Mouse (Mus musculus) bone marrow, adult 2 months (tissue): ENCODE results near the gene Ubp1.

Source experiments
- CTCF ChIP-seq: fragments of 200-500 bp; IDR thresholded peaks from 2 replicates; pipeline ENCODE4 v1.5.1; 2011; ENCODE audit warnings: low read length, control low read depth; ENCODE audit not compliant: control insufficient read depth, insufficient read depth
- POLR2A ChIP-seq: fragments of 200-500 bp; IDR thresholded peaks from 2 replicates; pipeline ENCODE4 v1.6.1; 2011; ENCODE audit warnings: low read depth, mild to moderate bottlenecking, control low read depth, low read length, borderline replicate concordance; ENCODE audit not compliant: control insufficient read depth

DNA sequence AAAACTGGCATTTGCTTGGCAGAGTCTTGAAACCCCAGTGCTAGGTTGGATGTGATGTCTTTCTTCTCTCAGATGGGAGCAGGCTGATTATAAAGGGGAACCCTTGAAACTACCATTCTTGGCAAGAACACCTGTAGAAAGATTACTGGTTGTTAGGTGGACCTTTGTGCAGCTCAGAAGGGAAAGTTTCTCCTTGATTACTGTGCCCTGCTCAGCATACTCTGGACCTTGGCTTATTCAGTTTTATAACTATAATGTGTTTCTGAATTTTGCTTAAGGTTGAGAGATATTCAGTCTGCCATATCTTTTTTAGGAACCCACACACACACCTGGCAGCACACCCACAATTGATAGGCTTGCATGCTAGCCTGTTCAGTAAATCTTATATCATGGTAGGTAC is 33.0 kb downstream of the Ubp1 start:
- TF ChIP-seq CTCF (no peak), POLR2A (no peak)
